Mouse (Mus musculus) liver, postnatal 0 days (tissue): ENCODE data around the gene Paxip1. TPM values are rescaled to one million over a fixed set of nuclear protein-coding genes. Genes with fewer than 3 reads are reported as not detected.

Source experiments
- ATAC-seq: fragments of 200-750 bp; cut with Nextera tagmentation; 2 replicates; pipeline ENCODE4 v1.8.0; 2017; ENCODE audit warnings: mild to moderate bottlenecking, moderate library complexity
- DNase-seq: peaks from one replicate; pipeline ENCODE4 v3.0.0-alpha.2; 2016
- H3K27ac ChIP-seq: fragments of 300-500 bp; sonication (generic); 2 replicates; pipeline ENCODE4 v1.5.1; 2014; ENCODE audit warnings: antibody characterized with exemption, moderate library complexity, mild to moderate bottlenecking, low read depth
- H3K27me3 ChIP-seq: fragments of 300-500 bp; sonication (generic); 2 replicates; pipeline ENCODE4 v1.6.1; 2014; ENCODE audit warnings: low read length, control low read depth, mixed read lengths; ENCODE audit not compliant: insufficient read depth
- H3K36me3 ChIP-seq: fragments of 300-500 bp; sonication (generic); replicated peaks from 2 replicates; pipeline ENCODE4 v1.6.1; 2014; ENCODE audit warnings: mild to moderate bottlenecking, control low read depth, low read length, moderate library complexity, mixed read lengths; ENCODE audit not compliant: insufficient read depth
- H3K4me1 ChIP-seq: fragments of 300-500 bp; sonication (generic); 2 replicates; pipeline ENCODE4 v1.6.1; 2014; ENCODE audit warnings: antibody characterized with exemption, mild to moderate bottlenecking, control low read depth; ENCODE audit not compliant: insufficient read depth
- H3K4me2 ChIP-seq: fragments of 300-500 bp; sonication (generic); 2 replicates; pipeline ENCODE4 v1.6.1; 2014; ENCODE audit warnings: low read depth, mild to moderate bottlenecking, low read length, moderate library complexity, mixed read lengths
- H3K4me3 ChIP-seq: fragments of 300-500 bp; sonication (generic); 2 replicates; pipeline ENCODE4 v1.5.1; 2014; ENCODE audit warnings: low read depth, low read length
- H3K9ac ChIP-seq: fragments of 300-500 bp; sonication (generic); replicated peaks from 2 replicates; pipeline ENCODE4 v1.6.1; 2014; ENCODE audit warnings: mild to moderate bottlenecking, moderate library complexity
- H3K9me3 ChIP-seq: fragments of 300-500 bp; sonication (generic); 2 replicates; pipeline ENCODE4 v1.6.1; 2016; ENCODE audit warnings: mild to moderate bottlenecking, control low read depth, low read length, mixed read lengths
- CTCF ChIP-seq: sonication (generic); IDR thresholded peaks from 2 replicates; pipeline ENCODE4 v1.5.1; 2016; ENCODE audit warnings: antibody characterized with exemption, low read depth
- EP300 ChIP-seq: IDR thresholded peaks from 2 replicates; pipeline ENCODE4 v1.6.1; 2016; ENCODE audit warnings: antibody characterized with exemption, low read depth, mild to moderate bottlenecking
- WGBS: fragments of 180-500 bp; shearing (Covaris S2); extraction: QIAGEN DNeasy Blood & Tissue Kit; methylation state at CpG from one replicate; pipeline ENCODE4 v1.1.7; 2014; ENCODE audit not compliant: insufficient replicate concordance; 5-methylcytosine and 5-hydroxymethylcytosine counted together
- polyA plus RNA-seq: library from polyadenylated mRNA; unstranded; fragments of >200 nt; fragmentation: Nextera tagmentation; extraction: Ambion mirVana; gene quantifications from 2 replicates; pipeline ENCODE4 v1.2.1, GENCODE M21; 2015

Gene Paxip1
- polyA plus RNA-seq, 1 experiment from 2014 or later = 7.2 TPM

- 67% methylated on average over 5 of the region's 5 CpGs for WGBS
- no peaks in the 10 kb centered on the region for H3K4me1 ChIP-seq
- TF ChIP-seq EP300 (no peak), CTCF (no peak)
- H3K27ac ChIP-seq = no peak overlapping the region
- no peak overlapping the region for H3K4me3 ChIP-seq
- DNase-seq (no peak), ATAC-seq (no peak)
- H3K9me3 ChIP-seq = no peaks in the 10 kb centered on the region
- H3K36me3 ChIP-seq = no peaks in the 10 kb centered on the region
- no peaks in the 10 kb centered on the region for H3K27me3 ChIP-seq
- H3K9ac ChIP-seq = no peak overlapping the region
- no peak overlapping the region for H3K4me2 ChIP-seq
Observed at GRCm38 (mm10) chr5:27732288-27732868, 59.1 kb downstream of the Paxip1 start.

GRCm38 (mm10) chr5:27731392-27731791 is 60.1 kb downstream of the Paxip1 start:
- TF ChIP-seq CTCF (no peak), EP300 (no peak)
- Histone ChIP-seq H3K4me2 (no peak overlapping the region), H3K27me3 (no peaks in the 10 kb centered on the region), H3K27ac (no peak overlapping the region), H3K9ac (no peak overlapping the region), H3K36me3 (no peaks in the 10 kb centered on the region), H3K4me1 (no peaks in the 10 kb centered on the region), H3K4me3 (no peak overlapping the region), H3K9me3 (no peaks in the 10 kb centered on the region)
- ATAC-seq = no peak
- WGBS = 50% methylated on average over 1 of the region's 1 CpGs
- DNase-seq = no peak

- TF ChIP-seq EP300 (no peak), CTCF (no peak)
- Histone ChIP-seq H3K27me3 (no peaks in the 10 kb centered on the region), H3K9ac (no peak overlapping the region), H3K9me3 (no peaks in the 10 kb centered on the region), H3K4me2 (no peak overlapping the region), H3K27ac (no peak overlapping the region), H3K4me3 (no peak overlapping the region), H3K36me3 (no peaks in the 10 kb centered on the region), H3K4me1 (no peaks in the 10 kb centered on the region)
- DNase-seq (no peak), ATAC-seq (no peak)
- 62% methylated on average over 5 of the region's 5 CpGs for WGBS
Observed at GRCm38 (mm10) chr5:27730666-27731065, 60.8 kb downstream of the Paxip1 start.

GRCm38 (mm10) chr5:27724460-27724859 is 67.0 kb downstream of the Paxip1 start:
- 23% methylated on average over 2 of the region's 2 CpGs for WGBS
- ATAC-seq (no peak), DNase-seq (no peak)
- no peak overlapping the region for H3K4me2 ChIP-seq
- no peaks in the 10 kb centered on the region for H3K27me3 ChIP-seq
- no peaks in the 10 kb centered on the region for H3K9me3 ChIP-seq
- TF ChIP-seq EP300 = no peak
- TF ChIP-seq CTCF = peak; percentile 68
- H3K4me3 ChIP-seq = no peak overlapping the region
- no peak overlapping the region for H3K27ac ChIP-seq
- no peaks in the 10 kb centered on the region for H3K4me1 ChIP-seq
- H3K9ac ChIP-seq = no peak overlapping the region
- no peaks in the 10 kb centered on the region for H3K36me3 ChIP-seq

- H3K9me3 ChIP-seq = no peaks in the 10 kb centered on the region
- H3K9ac ChIP-seq = no peak overlapping the region
- H3K27me3 ChIP-seq = no peaks in the 10 kb centered on the region
- no peaks in the 10 kb centered on the region for H3K4me1 ChIP-seq
- H3K27ac ChIP-seq = no peak overlapping the region
- H3K36me3 ChIP-seq = no peaks in the 10 kb centered on the region
- DNase-seq (no peak), ATAC-seq (no peak)
- no peak overlapping the region for H3K4me3 ChIP-seq
- TF ChIP-seq CTCF (no peak), EP300 (no peak)
- no peak overlapping the region for H3K4me2 ChIP-seq
- WGBS = 47% methylated on average over 2 of the region's 2 CpGs
Observed at GRCm38 (mm10) chr5:27719311-27719710, 72.2 kb downstream of the Paxip1 start.

GRCm38 (mm10) chr5:27717301-27717700 is 74.2 kb downstream of the Paxip1 start:
- Histone ChIP-seq H3K4me2 (no peak overlapping the region), H3K9me3 (no peaks in the 10 kb centered on the region), H3K27ac (no peak overlapping the region), H3K4me3 (no peak overlapping the region), H3K9ac (no peak overlapping the region), H3K4me1 (no peaks in the 10 kb centered on the region), H3K27me3 (no peaks in the 10 kb centered on the region), H3K36me3 (no peaks in the 10 kb centered on the region)
- no peak for DNase-seq
- TF ChIP-seq CTCF = no peak
- TF ChIP-seq EP300 = no peak
- no peak for ATAC-seq

GRCm38 (mm10) chr5:27716026-27716425 is 75.5 kb downstream of the Paxip1 start:
- H3K27me3 ChIP-seq = no peaks in the 10 kb centered on the region
- H3K4me3 ChIP-seq = no peak overlapping the region
- TF ChIP-seq CTCF (no peak), EP300 (no peak)
- H3K27ac ChIP-seq = no peak overlapping the region
- no peaks in the 10 kb centered on the region for H3K4me1 ChIP-seq
- ATAC-seq (no peak), DNase-seq (no peak)
- 80% methylated on average over 4 of the region's 4 CpGs for WGBS
- no peaks in the 10 kb centered on the region for H3K36me3 ChIP-seq
- H3K9me3 ChIP-seq = no peaks in the 10 kb centered on the region
- H3K4me2 ChIP-seq = no peak overlapping the region
- H3K9ac ChIP-seq = no peak overlapping the region
